Mouse (Mus musculus) limb, embryonic 14.5 days (tissue): ENCODE measurements at regions not wholly inside any gene's neighbourhood (a gene's known extent, or its start where the extent isn't known, plus 50 kb on each side); places are given as distances from the start of the nearest gene placed in this dataset.

Experiments
- ATAC-seq: fragments of 200-750 bp; cut with Nextera tagmentation; 2 replicates; pipeline ENCODE4 v1.8.0; 2017; ENCODE audit warnings: low read depth, moderate number of reproducible peaks, moderate TSS enrichment; ENCODE audit not compliant: low FRiP score
- DNase-seq: peaks from one replicate; pipeline ENCODE4 v3.0.0-alpha.2; 2015; ENCODE audit warnings: low spot score
- H3K27ac ChIP-seq: fragments of 300-500 bp; sonication (generic); replicated peaks from 2 replicates; pipeline ENCODE4 v1.5.1; 2014; ENCODE audit warnings: low read depth, mild to moderate bottlenecking, low read length, moderate library complexity, mixed read lengths
- H3K27me3 ChIP-seq: fragments of 300-500 bp; sonication (generic); 2 replicates; pipeline ENCODE4 v1.6.1; 2014; ENCODE audit warnings: low read length, mixed read lengths; ENCODE audit not compliant: control insufficient read depth, insufficient read depth
- H3K36me3 ChIP-seq: fragments of 300-500 bp; sonication (generic); 2 replicates; pipeline ENCODE4 v1.6.1; 2014; ENCODE audit warnings: mild to moderate bottlenecking, low read length, moderate library complexity, mixed read lengths; ENCODE audit not compliant: control insufficient read depth, insufficient read depth
- H3K4me1 ChIP-seq: fragments of 300-500 bp; sonication (generic); 2 replicates; pipeline ENCODE4 v1.6.1; 2014; ENCODE audit warnings: antibody characterized with exemption, low read length, mixed read lengths; ENCODE audit not compliant: control insufficient read depth, insufficient read depth
- H3K4me2 ChIP-seq: fragments of 300-500 bp; sonication (generic); replicated peaks from 2 replicates; pipeline ENCODE4 v1.6.1; 2014; ENCODE audit warnings: low read depth, mild to moderate bottlenecking, low read length, moderate library complexity; ENCODE audit not compliant: severe bottlenecking
- H3K4me3 ChIP-seq: fragments of 300-500 bp; sonication (generic); replicated peaks from 2 replicates; pipeline ENCODE4 v1.5.1; 2014; ENCODE audit warnings: low read length
- H3K9ac ChIP-seq: fragments of 300-500 bp; sonication (generic); 2 replicates; pipeline ENCODE4 v1.6.1; 2014; ENCODE audit warnings: mild to moderate bottlenecking, low read depth, low read length, moderate library complexity; ENCODE audit not compliant: severe bottlenecking
- H3K9me3 ChIP-seq: fragments of 300-500 bp; sonication (generic); 2 replicates; pipeline ENCODE4 v1.6.1; 2016; ENCODE audit warnings: low read length; ENCODE audit not compliant: control insufficient read depth
- POLR2A ChIP-seq: fragments of 200-500 bp; IDR thresholded peaks from 2 replicates; pipeline ENCODE4 v1.8.0; 2012; ENCODE audit warnings: inconsistent platforms, mild to moderate bottlenecking, moderate library complexity, borderline replicate concordance; ENCODE audit not compliant: insufficient read depth, insufficient read length; ENCODE audit errors: extremely low read depth
- WGBS: fragments of 180-500 bp; shearing (Covaris S2); extraction: QIAGEN DNeasy Blood & Tissue Kit; methylation state at CpG from one replicate; pipeline ENCODE4 v1.1.7; 2014; 5-methylcytosine and 5-hydroxymethylcytosine counted together

DNA sequence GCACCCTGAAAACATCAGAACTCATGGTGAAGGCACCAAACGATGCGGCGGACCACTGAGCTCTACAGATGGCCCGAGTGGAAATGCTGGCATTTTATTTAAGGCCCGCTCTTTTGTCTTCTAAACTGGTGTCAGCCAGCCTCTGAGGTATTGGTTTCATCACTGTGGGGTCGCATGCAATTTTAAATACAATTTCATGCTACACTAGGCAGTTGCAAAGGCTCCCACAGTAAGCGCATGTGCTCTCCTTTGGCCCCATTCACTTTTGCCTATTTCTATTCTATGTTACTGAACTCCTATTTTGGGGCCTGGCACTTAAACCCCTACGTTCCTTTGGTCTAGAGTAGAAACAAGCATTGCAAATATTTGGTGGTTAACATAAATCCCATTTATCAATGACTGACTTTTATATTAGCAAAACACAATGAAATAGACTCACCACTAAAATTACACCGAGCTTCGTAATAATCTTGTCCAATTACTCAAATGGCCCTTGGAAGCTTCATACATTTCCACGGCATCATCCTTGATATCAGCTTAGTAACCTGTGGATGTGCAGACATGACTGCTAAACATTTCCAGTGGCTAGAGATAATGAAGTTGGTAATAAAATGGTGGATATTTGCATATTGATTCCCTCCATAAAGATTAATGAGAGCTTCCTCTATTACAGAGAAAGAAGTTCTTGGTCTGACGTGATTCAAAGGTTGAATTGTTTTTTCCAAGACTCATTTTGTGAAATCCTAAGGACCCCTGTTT, 81.1 kb upstream of the Plxnc1 start:
- no peaks in the 10 kb centered on the region for H3K9me3 ChIP-seq
- WGBS: 92% methylated on average over 12 of the region's 12 CpGs
- ATAC-seq (no peak), DNase-seq (no peak)
- H3K27ac ChIP-seq: no peak overlapping the region
- H3K9ac ChIP-seq: no peak overlapping the region
- H3K4me1 ChIP-seq: peaks cover 3% of the 10 kb centered on the region; the same call in 1 of the 2 replicates
- H3K27me3 ChIP-seq: no peaks in the 10 kb centered on the region
- H3K4me3 ChIP-seq: no peak overlapping the region
- H3K4me2 ChIP-seq: no peak overlapping the region
- no peaks in the 10 kb centered on the region for H3K36me3 ChIP-seq
- no peak for TF ChIP-seq POLR2A

DNA sequence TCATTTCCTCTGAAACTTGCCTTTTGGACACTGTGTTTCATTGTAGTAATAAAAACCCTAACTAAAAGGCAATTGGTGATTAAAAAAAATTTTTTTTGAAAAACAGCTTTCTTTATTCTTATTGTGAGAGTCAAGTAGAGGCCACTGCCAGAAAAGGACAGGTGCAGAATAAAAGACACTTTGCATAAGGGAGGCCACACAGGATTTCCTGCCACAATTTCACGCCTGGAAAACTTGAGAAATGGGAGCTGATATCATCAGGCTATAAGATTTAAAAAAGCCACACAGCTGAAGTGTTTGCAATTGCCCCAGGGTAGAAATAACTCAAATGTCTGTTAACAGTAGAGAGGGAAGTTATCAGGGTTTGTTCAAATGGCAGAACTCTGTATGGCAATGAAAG, 76.6 kb upstream of the Plxnc1 start:
- no peaks in the 10 kb centered on the region for H3K36me3 ChIP-seq
- H3K9ac ChIP-seq: no peak overlapping the region
- DNase-seq (no peak), ATAC-seq (no peak)
- 61% methylated on average over 1 of the region's 1 CpGs for WGBS
- no peaks in the 10 kb centered on the region for H3K4me1 ChIP-seq
- H3K4me2 ChIP-seq: no peak overlapping the region
- H3K27ac ChIP-seq: no peak overlapping the region
- H3K4me3 ChIP-seq: no peak overlapping the region
- no peak for TF ChIP-seq POLR2A
- H3K27me3 ChIP-seq: no peaks in the 10 kb centered on the region
- H3K9me3 ChIP-seq: no peaks in the 10 kb centered on the region

DNA sequence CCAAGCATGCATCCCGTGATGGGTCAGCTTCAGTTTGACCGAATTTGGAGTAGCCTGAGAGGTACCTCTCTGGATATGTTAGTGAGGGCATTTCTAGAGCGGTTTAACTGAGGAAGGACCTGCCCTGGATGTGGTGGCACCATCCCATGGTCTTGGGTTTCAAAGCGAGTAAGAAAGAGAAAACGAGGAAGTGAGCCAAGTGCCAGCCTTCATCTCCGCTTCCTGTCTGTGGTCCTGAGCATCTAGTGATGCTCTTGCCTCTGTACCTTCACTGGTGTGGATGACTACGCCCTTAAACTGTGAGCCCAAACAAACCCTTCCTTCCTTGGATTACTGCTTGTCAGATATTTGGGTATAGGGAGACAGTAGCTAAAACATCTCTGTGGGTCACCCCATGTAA, 72.3 kb upstream of the Plxnc1 start:
- H3K9me3 ChIP-seq: no peaks in the 10 kb centered on the region
- H3K4me1 ChIP-seq: no peaks in the 10 kb centered on the region
- no peak overlapping the region for H3K4me3 ChIP-seq
- no peak overlapping the region for H3K27ac ChIP-seq
- ATAC-seq (no peak), DNase-seq (no peak)
- no peak overlapping the region for H3K4me2 ChIP-seq
- no peaks in the 10 kb centered on the region for H3K27me3 ChIP-seq
- TF ChIP-seq POLR2A: no peak
- WGBS: 90% methylated on average over 7 of the region's 7 CpGs
- no peaks in the 10 kb centered on the region for H3K36me3 ChIP-seq
- no peak overlapping the region for H3K9ac ChIP-seq

DNA sequence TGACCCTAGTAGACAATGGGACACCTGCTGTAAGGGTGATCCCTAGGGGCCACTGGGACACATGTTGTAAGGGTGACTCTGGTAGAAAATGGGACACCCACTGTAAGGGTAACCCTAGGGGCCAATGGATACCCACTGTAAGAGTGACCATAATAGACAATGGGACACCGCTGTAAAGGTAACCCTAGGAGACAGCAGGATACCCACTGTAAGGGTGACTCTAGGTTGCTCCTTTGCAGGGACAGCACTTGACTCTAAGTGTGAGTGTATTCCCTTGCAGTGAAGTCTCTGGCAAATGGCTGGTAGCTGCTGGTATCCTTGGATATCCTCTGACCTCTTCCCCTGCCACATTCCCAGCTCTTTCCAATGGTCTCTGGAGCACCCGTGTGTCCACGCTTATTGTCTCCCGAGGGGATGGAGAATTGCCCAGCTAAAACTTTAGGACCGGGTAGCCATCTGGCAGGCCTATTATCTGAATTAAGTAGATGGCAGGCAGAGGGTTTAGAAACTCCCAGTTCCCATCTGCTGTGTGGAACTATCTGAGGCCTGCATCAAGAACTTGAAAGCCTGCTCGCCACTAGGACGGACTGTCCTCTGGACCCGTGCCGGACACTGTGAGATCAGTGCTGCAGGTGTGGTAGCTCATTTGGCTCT, 70.8 kb upstream of the Plxnc1 start:
- WGBS: 84% methylated on average over 9 of the region's 9 CpGs
- Histone ChIP-seq H3K9ac (no peak overlapping the region), H3K4me1 (no peaks in the 10 kb centered on the region), H3K36me3 (no peaks in the 10 kb centered on the region), H3K4me2 (no peak overlapping the region), H3K4me3 (no peak overlapping the region), H3K27me3 (no peaks in the 10 kb centered on the region), H3K27ac (no peak overlapping the region), H3K9me3 (no peaks in the 10 kb centered on the region)
- no peak for TF ChIP-seq POLR2A
- no peak for DNase-seq
- no peak for ATAC-seq

DNA sequence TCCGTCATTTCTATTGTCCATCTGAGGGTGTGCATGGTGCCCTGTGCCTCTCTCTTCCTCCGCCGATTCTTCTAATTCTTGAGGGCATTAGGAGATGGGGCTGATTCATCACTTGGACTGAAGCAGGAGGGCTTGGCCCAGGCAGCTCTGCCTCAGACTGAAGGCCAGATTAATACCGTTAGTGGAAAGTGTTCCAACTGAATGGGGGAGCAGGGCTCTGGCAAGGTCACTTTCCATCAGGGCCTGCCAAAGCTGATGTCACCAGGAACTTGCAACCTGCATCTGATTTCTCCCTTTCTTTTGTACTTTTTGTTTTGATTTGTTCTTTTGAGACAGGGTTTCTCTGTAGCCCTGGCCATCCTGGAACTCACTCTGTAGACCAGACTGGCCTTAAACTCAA, 69.3 kb upstream of the Plxnc1 start:
- H3K4me2 ChIP-seq: no peak overlapping the region
- H3K9me3 ChIP-seq: no peaks in the 10 kb centered on the region
- 76% methylated on average over 4 of the region's 4 CpGs for WGBS
- TF ChIP-seq POLR2A: no peak
- H3K4me3 ChIP-seq: no peak overlapping the region
- ATAC-seq: no peak
- peak; percentile 84 for DNase-seq
- H3K27me3 ChIP-seq: no peaks in the 10 kb centered on the region
- no peak overlapping the region for H3K9ac ChIP-seq
- H3K36me3 ChIP-seq: no peaks in the 10 kb centered on the region
- no peaks in the 10 kb centered on the region for H3K4me1 ChIP-seq
- H3K27ac ChIP-seq: 0 out of 2 replicates have a peak overlapping the region, but pooled peaks have one; percentile 34
